Mouse (Mus musculus) E14TG2a.4 (cell line): ENCODE data around the gene Osbpl10.

Experiments
- CTCF ChIP-seq: conservative IDR thresholded peaks from 2 replicates; pipeline ENCODE4 v1.5.1; 2014; ENCODE audit warnings: low read length
- NANOG ChIP-seq: IDR thresholded peaks from 2 replicates; pipeline ENCODE4 v1.6.1; 2014; ENCODE audit warnings: borderline replicate concordance, low read length, mixed read lengths

- TF ChIP-seq CTCF (no peak), NANOG (no peak)
Observed at GRCm38 (mm10) chr9:115039245-115039644, 60.9 kb downstream of the Osbpl10 start.
